Mouse (Mus musculus) liver, embryonic 14.5 days (tissue): ENCODE measurements around the gene Prrc2c. TPM values are rescaled to one million over a fixed set of nuclear protein-coding genes. Genes with fewer than 3 reads are reported as not detected.
A peak's percentile ranks its signal among the peaks of the same experiment; 100 is the strongest.
"Not testable (repeated sequence)": the region's sequence is repeated elsewhere in the genome, so short reads cannot be mapped to it uniquely, and the experiment has no call there.

Source experiments
- ATAC-seq: fragments of 200-750 bp; cut with Nextera tagmentation; 2 replicates; pipeline ENCODE4 v1.8.0; 2017; ENCODE audit warnings: moderate number of reproducible peaks, mild to moderate bottlenecking, moderate library complexity; ENCODE audit not compliant: insufficient read depth
- DNase-seq, 3 experiments: peaks; one replicate each; pipeline ENCODE4 v3.0.0-alpha.2; 2012 to 2013; ENCODE audit warnings: low read depth in 3 of 3, low spot score in 3 of 3
- H3K27ac ChIP-seq: fragments of 300-500 bp; sonication (generic); 2 replicates; pipeline ENCODE4 v1.5.1; 2014; ENCODE audit warnings: moderate library complexity, mild to moderate bottlenecking, control low read depth, inconsistent platforms
- H3K27me3 ChIP-seq: fragments of 300-500 bp; sonication (generic); 2 replicates; pipeline ENCODE4 v1.6.1; 2014; ENCODE audit warnings: mild to moderate bottlenecking, low read length, moderate library complexity; ENCODE audit not compliant: control insufficient read depth, insufficient read depth
- H3K36me3 ChIP-seq: fragments of 300-500 bp; sonication (generic); replicated peaks from 2 replicates; pipeline ENCODE4 v1.6.1; 2014; ENCODE audit warnings: low read depth; ENCODE audit not compliant: control insufficient read depth, insufficient read depth
- H3K4me1 ChIP-seq, 2 experiments: fragments of 200-500 bp in 1 of 2; fragments of 300-500 bp in 1 of 2; sonication (generic) in 1 of 2; replicated peaks; 2 replicates each; pipeline ENCODE4 v1.6.1; 2012 to 2014; ENCODE audit warnings: antibody characterized with exemption in 1 of 2, inconsistent platforms in 1 of 2, low read length in 1 of 2; ENCODE audit not compliant: control insufficient read depth in 2 of 2, insufficient read depth in 2 of 2
- H3K4me2 ChIP-seq: fragments of 300-500 bp; sonication (generic); 2 replicates; pipeline ENCODE4 v1.6.1; 2014; ENCODE audit warnings: low read depth, mild to moderate bottlenecking, control low read depth, moderate library complexity
- H3K4me3 ChIP-seq, 2 experiments: fragments of 200-500 bp in 1 of 2; fragments of 300-500 bp in 1 of 2; sonication (generic) in 1 of 2; 2 replicates each; pipeline ENCODE4 v1.5.1; 2012 to 2014; ENCODE audit warnings: low read depth in 2 of 2, low read length in 2 of 2, mild to moderate bottlenecking in 2 of 2, control low read depth in 1 of 2, inconsistent platforms in 1 of 2, moderate library complexity in 1 of 2; ENCODE audit not compliant: insufficient read depth in 1 of 2
- H3K9ac ChIP-seq: fragments of 300-500 bp; sonication (generic); replicated peaks from 2 replicates; pipeline ENCODE4 v1.6.1; 2014; ENCODE audit warnings: mild to moderate bottlenecking, control low read depth, moderate library complexity
- H3K9me3 ChIP-seq: fragments of 300-500 bp; sonication (generic); 2 replicates; pipeline ENCODE4 v1.6.1; 2016; ENCODE audit warnings: low read length, mixed read lengths; ENCODE audit not compliant: control insufficient read depth
- CTCF ChIP-seq: IDR thresholded peaks from 2 replicates; pipeline ENCODE4 v1.5.1; 2016; ENCODE audit warnings: antibody characterized with exemption, low read depth, control low read depth
- EP300 ChIP-seq: IDR thresholded peaks from 2 replicates; pipeline ENCODE4 v1.6.1; 2016; ENCODE audit warnings: antibody characterized with exemption, low read depth
- WGBS: fragments of 180-500 bp; shearing (Covaris S2); extraction: QIAGEN DNeasy Blood & Tissue Kit; methylation state at CpG from one replicate; pipeline ENCODE4 v1.1.7; 2014; ENCODE audit not compliant: insufficient replicate concordance; 5-methylcytosine and 5-hydroxymethylcytosine counted together
- microRNA-seq: library from miRNA; unstranded; fragments of <30 nt; microRNA quantifications from one replicate; pipeline ENCODE4, GENCODE M21; 2016
- polyA plus RNA-seq, 2 experiments: library from polyadenylated mRNA; depleted of rRNA in 1 of 2; stranded (reverse) in 1 of 2; unstranded in 1 of 2; fragments of >200 nt; fragmentation: Nextera tagmentation in 1 of 2; extraction: Ambion mirVana in 1 of 2; gene quantifications; 2 replicates each; pipeline versions ENCODE4 v1.2.1 to v1.2.3; 2012 to 2014

Gene Prrc2c
- polyA plus RNA-seq, 2 experiments: 12.9 to 34.3 TPM

DNA sequence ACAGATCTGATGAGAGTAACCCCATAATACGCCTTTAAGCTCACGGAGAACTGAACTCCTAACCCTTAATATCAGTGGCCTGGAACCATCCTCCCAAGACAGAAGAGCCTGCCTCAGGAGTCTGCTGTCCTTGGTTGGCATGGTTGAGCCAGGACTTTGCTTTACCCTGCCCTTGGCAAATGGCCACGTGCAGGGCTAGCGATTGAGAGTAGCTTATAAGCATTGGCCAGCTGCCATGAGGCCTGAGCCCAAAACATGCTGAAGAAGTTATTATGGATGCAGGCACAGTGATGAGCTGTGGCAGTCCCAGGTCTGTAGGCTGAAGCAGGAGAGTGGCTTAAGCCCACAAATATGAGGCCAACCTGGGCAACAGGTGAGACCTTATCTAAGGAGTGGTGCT is 112.5 kb downstream of the Prrc2c start:
- not testable (repeated sequence) for ATAC-seq, H3K4me2 ChIP-seq, H3K4me1 ChIP-seq, H3K4me3 ChIP-seq, H3K9me3 ChIP-seq, H3K27ac ChIP-seq, H3K36me3 ChIP-seq, H3K9ac ChIP-seq, DNase-seq, H3K27me3 ChIP-seq
- 65% methylated on average over 4 of the region's 4 CpGs for WGBS

DNA sequence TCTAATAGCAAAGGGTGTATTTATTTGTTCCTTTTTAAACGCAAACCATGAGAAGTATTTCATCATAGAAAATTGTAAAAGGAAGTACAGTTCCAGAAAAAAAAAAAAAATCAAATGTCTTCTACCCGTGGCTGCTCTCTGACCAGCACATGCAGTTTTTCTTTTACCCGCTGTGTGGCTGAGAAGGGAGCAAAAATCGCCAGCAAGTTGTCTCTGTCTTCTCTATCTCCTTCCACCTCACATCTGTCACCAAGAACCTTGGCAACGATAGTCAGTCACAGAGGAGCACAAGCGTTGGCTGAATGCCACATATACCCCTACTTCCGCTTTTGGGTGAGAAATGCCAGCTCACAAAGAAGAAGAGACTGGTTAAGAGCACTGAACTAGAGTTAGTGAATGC is 115.1 kb downstream of the Prrc2c start:
- no peaks in the 10 kb centered on the region for H3K36me3 ChIP-seq
- 25% methylated on average over 7 of the region's 7 CpGs for WGBS
- DNase-seq (peak in 1 of 3 experiments; percentile 19), ATAC-seq (no peak)
- no peak overlapping the region for H3K9ac ChIP-seq
- no peaks in the 10 kb centered on the region for H3K9me3 ChIP-seq
- H3K4me2 ChIP-seq: no peak overlapping the region
- TF ChIP-seq EP300: no peak
- H3K4me3 ChIP-seq: no peak overlapping the region
- H3K27me3 ChIP-seq: no peaks in the 10 kb centered on the region
- H3K4me1 ChIP-seq: peaks cover 0 to 7% of the 10 kb centered on the region in 2 experiments; a peak in 1 of 4 replicates
- no peak overlapping the region for H3K27ac ChIP-seq

DNA sequence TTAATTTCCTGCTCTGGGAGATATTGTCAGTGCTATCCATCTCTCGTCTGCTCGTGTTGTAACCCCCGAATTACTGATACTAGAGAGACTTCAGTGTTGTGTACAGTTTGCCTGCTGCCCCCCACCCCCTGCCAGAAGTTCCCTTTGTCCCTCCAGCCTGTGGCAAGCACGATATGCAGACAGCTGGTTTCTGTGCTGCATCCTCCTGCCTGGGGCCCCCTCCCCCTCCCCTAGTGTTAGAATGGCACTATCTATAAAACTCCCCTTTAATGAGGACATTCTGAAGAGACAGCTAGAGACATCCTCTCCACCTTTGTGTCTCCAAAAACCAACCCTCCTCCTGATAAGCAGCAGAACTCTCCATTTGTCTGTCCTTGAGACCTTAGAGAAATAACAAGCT is 116.5 kb downstream of the Prrc2c start:
- Histone ChIP-seq H3K27me3 (no peaks in the 10 kb centered on the region), H3K4me2 (no peak overlapping the region), H3K36me3 (no peaks in the 10 kb centered on the region), H3K4me1 (peaks cover 0 to 7% of the 10 kb centered on the region in 2 experiments; a peak in 1 of 4 replicates), H3K9me3 (no peaks in the 10 kb centered on the region), H3K9ac (no peak overlapping the region), H3K27ac (no peak overlapping the region), H3K4me3 (no peak overlapping the region)
- DNase-seq (no peak), ATAC-seq (no peak)
- TF ChIP-seq EP300 (no peak), CTCF (no peak)
- 15% methylated on average over 4 of the region's 4 CpGs for WGBS

Small RNA genes lying within 50 kb of the gene (microRNA-seq; reads per million reads assigned to microRNA genes)
- gene Gm27616: not detected

Other genes starting within 250 kb of the Prrc2c start
- gene Mettl13, start 192.0 kb downstream of the Prrc2c start, polyA plus RNA-seq (2012; rRNA removed): 3.8 and 4.9 TPM in 2 replicates
- gene Mettl13, start 192.0 kb downstream of the Prrc2c start, polyA plus RNA-seq (2014; fragmentation: Nextera tagmentation; extraction: Ambion mirVana): 4.2 and 5.5 TPM in 2 replicates
- 3.4 and 5.6 TPM in 2 replicates for gene Vamp4, start 170.0 kb downstream of the Prrc2c start, polyA plus RNA-seq (2012; rRNA removed)
- 13.5 TPM in 2 replicates for gene Vamp4, start 170.0 kb downstream of the Prrc2c start, polyA plus RNA-seq (2014; fragmentation: Nextera tagmentation; extraction: Ambion mirVana)
- gene Myoc, start 101.4 kb downstream of the Prrc2c start, polyA plus RNA-seq (2012; rRNA removed): 0.01 TPM in 1 of 2 replicates, not detected in the other
- not detected in 2 replicates for gene Myoc, start 101.4 kb downstream of the Prrc2c start, polyA plus RNA-seq (2014; fragmentation: Nextera tagmentation; extraction: Ambion mirVana)
- gene Myocos, start 82.3 kb downstream of the Prrc2c start, polyA plus RNA-seq (2012; rRNA removed): not detected in 2 replicates
- gene Myocos, start 82.3 kb downstream of the Prrc2c start, polyA plus RNA-seq (2014; fragmentation: Nextera tagmentation; extraction: Ambion mirVana): not detected in 2 replicates
- gene Fmo4, start 73.4 kb upstream of the Prrc2c start, polyA plus RNA-seq (2012; rRNA removed): 2.2 and 3.0 TPM in 2 replicates
- gene Fmo4, start 73.4 kb upstream of the Prrc2c start, polyA plus RNA-seq (2014; fragmentation: Nextera tagmentation; extraction: Ambion mirVana): 2.0 and 3.2 TPM in 2 replicates
- gene Fmo1, start 126.1 kb upstream of the Prrc2c start, polyA plus RNA-seq (2012; rRNA removed): 11.4 and 13.7 TPM in 2 replicates
- 13.6 and 14.4 TPM in 2 replicates for gene Fmo1, start 126.1 kb upstream of the Prrc2c start, polyA plus RNA-seq (2014; fragmentation: Nextera tagmentation; extraction: Ambion mirVana)
- 0.02 and 0.08 TPM in 2 replicates for gene Fmo2, start 158.2 kb upstream of the Prrc2c start, polyA plus RNA-seq (2012; rRNA removed)
- 0.27 TPM in 1 of 2 replicates, not detected in the other for gene Fmo2, start 158.2 kb upstream of the Prrc2c start, polyA plus RNA-seq (2014; fragmentation: Nextera tagmentation; extraction: Ambion mirVana)
- gene Fmo6, start 197.0 kb upstream of the Prrc2c start, polyA plus RNA-seq (2012; rRNA removed): not detected in 2 replicates
- not detected in 2 replicates for gene Fmo6, start 197.0 kb upstream of the Prrc2c start, polyA plus RNA-seq (2014; fragmentation: Nextera tagmentation; extraction: Ambion mirVana)
- gene Fmo3, start 244.0 kb upstream of the Prrc2c start, polyA plus RNA-seq (2012; rRNA removed): not detected in 2 replicates
- not detected in 2 replicates for gene Fmo3, start 244.0 kb upstream of the Prrc2c start, polyA plus RNA-seq (2014; fragmentation: Nextera tagmentation; extraction: Ambion mirVana)